Mouse (Mus musculus) CH12.LX (cell line): ENCODE data around the gene Nop2.

Experiments
- CHD2 ChIP-seq: IDR thresholded peaks from 2 replicates; pipeline ENCODE4 v1.6.1; 2011; ENCODE audit warnings: low read length, improper control_type of control experiment
- CTCF ChIP-seq, 2 experiments: IDR thresholded peaks in 1 of 2; conservative IDR thresholded peaks in 1 of 2; 2 replicates each; pipeline ENCODE4 v1.5.1; 2011 to 2012; ENCODE audit warnings: low read depth in 2 of 2, low read length in 2 of 2, improper control_type of control experiment in 1 of 2, inconsistent platforms in 1 of 2, mild to moderate bottlenecking in 1 of 2, moderate library complexity in 1 of 2
- GABPA ChIP-seq: IDR thresholded peaks from 2 replicates; pipeline ENCODE4 v1.6.1; 2012; ENCODE audit warnings: low read depth, low read length, improper control_type of control experiment, inconsistent platforms; ENCODE audit not compliant: insufficient replicate concordance
- HCFC1 ChIP-seq: IDR thresholded peaks from 2 replicates; pipeline ENCODE4 v1.6.1; 2012; ENCODE audit warnings: low read depth, mild to moderate bottlenecking, inconsistent platforms, low read length, improper control_type of control experiment
- MAFK ChIP-seq: IDR thresholded peaks from 2 replicates; pipeline ENCODE4 v1.6.1; 2011; ENCODE audit warnings: low read length, improper control_type of control experiment; ENCODE audit not compliant: insufficient replicate concordance
- MAZ ChIP-seq: IDR thresholded peaks from 2 replicates; pipeline ENCODE4 v1.6.1; 2012; ENCODE audit warnings: low read depth, mild to moderate bottlenecking, inconsistent platforms, low read length, improper control_type of control experiment, moderate library complexity
- POLR2A ChIP-seq: IDR thresholded peaks from 2 replicates; pipeline ENCODE4 v1.6.1; 2011; ENCODE audit warnings: low read depth, mild to moderate bottlenecking, improper control_type of control experiment, low read length
- USF1 ChIP-seq: IDR thresholded peaks from 2 replicates; pipeline ENCODE4 v1.6.1; 2014; ENCODE audit warnings: low read depth, mild to moderate bottlenecking, inconsistent platforms, low read length, improper control_type of control experiment

DNA sequence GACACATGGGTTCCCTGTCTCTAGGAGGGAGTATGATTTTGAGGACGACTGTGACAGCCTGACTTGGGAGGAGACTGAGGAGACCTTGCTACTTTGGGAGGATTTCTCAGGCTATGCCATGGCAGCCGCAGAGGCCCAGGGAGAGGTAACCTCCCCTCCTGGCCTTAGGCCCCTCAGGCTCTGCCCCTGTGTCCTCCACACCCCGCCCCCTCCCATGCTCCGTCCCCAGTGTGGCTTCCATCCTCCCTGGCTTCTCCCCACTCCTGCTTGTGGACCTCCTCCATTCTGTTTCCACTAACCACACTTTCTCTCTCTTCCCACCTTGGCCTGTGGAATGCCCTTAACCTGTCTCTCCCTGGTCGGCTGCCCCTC is 21.3 kb downstream of the Nop2 start:
- TF ChIP-seq MAFK (no peak), HCFC1 (no peak), POLR2A (no peak), CTCF (conservative IDR thresholded peaks at IDR 0.05 in 1 of 2, IDR thresholded peaks at IDR 0.05 in 1 of 2; ENCODE audit: low read depth in 2 of 2, low read length in 2 of 2) (no peak), GABPA (no peak), USF1 (no peak), MAZ (no peak), CHD2 (no peak)
